ENCODE assay signal across 17 mouse cellular contexts in genomic region chr10:86132420-86132956, GRCm38 (mm10).
"Had no signal": no experiment of that assay in that cellular context is flagged by ENCODE, and none has a peak within 500 bp of the region (broad histone marks: within the 10 kb centered on the region; RNA-seq: fewer than 3 reads in every experiment).

No protein-coding gene starts in this region.

- H3K36me3 ChIP-seq: limb, embryonic 12.5 days; limb, embryonic 15.5 days; neural tube, embryonic 12.5 days; neural tube, embryonic 15.5 days had no signal

- ATAC-seq: liver, postnatal 0 days had no signal

- DNase-seq: kidney, postnatal 14 days; kidney, postnatal 4 days; left cerebral cortex, postnatal 4 days; liver, postnatal 0 days; lung, embryonic 14.5 days; lung, postnatal 10 days; lung, postnatal 4 days; midbrain, embryonic 14.5 days; right cerebral cortex, adult 18-20 months; right cerebral cortex, postnatal 14 days; right cerebral cortex, postnatal 4 days; thymus, adult 18-20 months; thymus, postnatal 36 days had no signal

- H3K4me3 ChIP-seq: limb, embryonic 12.5 days; limb, embryonic 15.5 days; neural tube, embryonic 12.5 days; neural tube, embryonic 15.5 days had no signal

- H3K27me3 ChIP-seq: limb, embryonic 12.5 days; limb, embryonic 15.5 days; neural tube, embryonic 12.5 days; neural tube, embryonic 15.5 days had no signal
